Comparison of ENCODE assay signal across 8 mouse cellular contexts in the genomic region with DNA sequence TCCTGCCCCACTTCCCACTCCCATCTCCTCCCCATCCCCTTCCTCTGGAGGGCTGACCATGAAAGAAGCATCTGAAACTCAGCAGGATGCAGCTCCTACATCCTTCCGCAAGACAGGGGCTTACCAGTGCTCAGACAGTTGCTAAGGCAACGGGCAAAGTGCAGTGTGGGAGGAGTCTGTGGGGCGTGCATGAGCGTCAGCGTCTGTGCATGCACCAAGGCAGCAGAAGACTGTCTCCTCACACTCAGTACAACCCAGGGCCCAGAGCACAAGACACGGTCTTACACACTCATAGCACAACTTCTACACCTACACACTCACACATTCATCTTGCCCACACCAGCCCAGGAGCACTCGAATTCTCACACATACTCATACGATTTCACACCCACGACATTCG.
A peak's percentile ranks its signal among the peaks of the same experiment; 100 is the strongest.
DNase-seq lines count a peak whose midpoint lies in the region; ATAC-seq and TF ChIP-seq lines count a peak whose summit lies in the region.

No protein-coding gene starts in this region.

- no peak for DNase-seq in heart, postnatal 0 days (ENCODE audit: low spot score)
- peak; percentile 59 for DNase-seq in brain, embryonic 18.5 days (ENCODE audit: low read depth, low spot score)
- DNase-seq in hindbrain, embryonic 10.5 days (ENCODE audit: low spot score): peak; percentile 62
- DNase-seq in kidney, postnatal 4 days: peak; percentile 69 to 77
- DNase-seq in midbrain, postnatal 0 days (ENCODE audit: low spot score): peak; percentile 85
- DNase-seq in gastrocnemius, postnatal 14 days: no peak
- DNase-seq in ovary, postnatal 10 days (ENCODE audit: low spot score): no peak

- no peak for TF ChIP-seq EP300 in heart, postnatal 0 days (IDR thresholded peaks at IDR 0.05; ENCODE audit: low read depth)

- H3K4me1 ChIP-seq in heart, postnatal 0 days (ENCODE audit: control insufficient read depth, insufficient read depth): peaks cover 6% of the 10 kb centered on the region; the same call in 1 of the 2 replicates
- no peaks in the 10 kb centered on the region for H3K4me1 ChIP-seq in heart, embryonic 11.5 days (ENCODE audit: control insufficient read depth, insufficient read depth, low read length)
- H3K4me1 ChIP-seq in hindbrain, embryonic 10.5 days (replicated peaks): peaks cover 50% of the 10 kb centered on the region
- peaks cover 19% of the 10 kb centered on the region; the same call in 1 of the 2 replicates for H3K4me1 ChIP-seq in midbrain, postnatal 0 days (ENCODE audit: insufficient read depth, low read length)

- no peaks in the 10 kb centered on the region for H3K9me3 ChIP-seq in heart, postnatal 0 days (replicated peaks; ENCODE audit: control insufficient read depth, low read length)
- no peaks in the 10 kb centered on the region for H3K9me3 ChIP-seq in heart, embryonic 11.5 days (replicated peaks; ENCODE audit: control insufficient read depth, low read length)
- H3K9me3 ChIP-seq in hindbrain, embryonic 10.5 days: no peaks in the 10 kb centered on the region
- no peaks in the 10 kb centered on the region for H3K9me3 ChIP-seq in midbrain, postnatal 0 days (ENCODE audit: low read length)

- no peak overlapping the region for H3K27ac ChIP-seq in heart, postnatal 0 days (ENCODE audit: low read depth)
- no peak overlapping the region for H3K27ac ChIP-seq in heart, embryonic 11.5 days (ENCODE audit: low read depth, low read length)
- peak overlapping the region; percentile 66 for H3K27ac ChIP-seq in hindbrain, embryonic 10.5 days
- peak overlapping the region; percentile 59; the same call in 1 of the 2 replicates for H3K27ac ChIP-seq in midbrain, postnatal 0 days (ENCODE audit: low read depth, low read length)

- no peaks in the 10 kb centered on the region for H3K36me3 ChIP-seq in heart, postnatal 0 days (replicated peaks; ENCODE audit: control insufficient read depth, insufficient read depth, low read length)
- H3K36me3 ChIP-seq in heart, embryonic 11.5 days (ENCODE audit: control insufficient read depth, insufficient read depth, low read length): no peaks in the 10 kb centered on the region
- no peaks in the 10 kb centered on the region for H3K36me3 ChIP-seq in hindbrain, embryonic 10.5 days
- no peaks in the 10 kb centered on the region for H3K36me3 ChIP-seq in midbrain, postnatal 0 days (ENCODE audit: insufficient read depth, low read length)

- intact Hi-C loops in gastrocnemius, postnatal 14 days (cut with DNase I; ENCODE audit: low total_unique reads): no loop called here

- 31% methylated on average over 10 of the region's 10 CpGs for WGBS in heart, postnatal 0 days
- WGBS in heart, embryonic 11.5 days (ENCODE audit: insufficient replicate concordance): 35% methylated on average over 10 of the region's 10 CpGs
- WGBS in hindbrain, embryonic 10.5 days: 35% methylated on average over 10 of the region's 10 CpGs
- 27% methylated on average over 10 of the region's 10 CpGs for WGBS in midbrain, postnatal 0 days

- no peak for TF ChIP-seq CTCF in heart, postnatal 0 days (IDR thresholded peaks at IDR 0.05; ENCODE audit: low read depth)
- TF ChIP-seq CTCF in midbrain, postnatal 0 days (IDR thresholded peaks at IDR 0.05): no peak

- H3K9ac ChIP-seq in heart, postnatal 0 days (replicated peaks; ENCODE audit: low read depth, low read length): no peak overlapping the region
- no peak overlapping the region for H3K9ac ChIP-seq in heart, embryonic 11.5 days (ENCODE audit: low read depth, low read length)
- H3K9ac ChIP-seq in midbrain, postnatal 0 days (replicated peaks; ENCODE audit: low read length, poor library complexity, severe bottlenecking): no peak overlapping the region

- peaks cover 11% of the 10 kb centered on the region; the same call in 1 of the 2 replicates for H3K27me3 ChIP-seq in heart, postnatal 0 days (ENCODE audit: control insufficient read depth, insufficient read depth, low read length)
- H3K27me3 ChIP-seq in heart, embryonic 11.5 days (ENCODE audit: control insufficient read depth, insufficient read depth, low read length): peaks cover 17% of the 10 kb centered on the region
- peaks cover 30% of the 10 kb centered on the region for H3K27me3 ChIP-seq in hindbrain, embryonic 10.5 days (ENCODE audit: insufficient read depth, poor library complexity, severe bottlenecking)
- no peaks in the 10 kb centered on the region for H3K27me3 ChIP-seq in midbrain, postnatal 0 days (ENCODE audit: insufficient read depth, low read length)

- no peak overlapping the region for H3K4me2 ChIP-seq in heart, postnatal 0 days (ENCODE audit: low read depth, low read length)
- H3K4me2 ChIP-seq in heart, embryonic 11.5 days: no peak overlapping the region
- peak overlapping the region; percentile 21 for H3K4me2 ChIP-seq in midbrain, postnatal 0 days (ENCODE audit: low read depth, low read length, poor library complexity, severe bottlenecking)

- peak; percentile 60 for ATAC-seq in heart, postnatal 0 days (ENCODE audit: insufficient read depth, low read depth)
- no peak for ATAC-seq in heart, embryonic 11.5 days (replicated peaks; ENCODE audit: insufficient number of reproducible peaks, low FRiP score, low TSS enrichment)
- ATAC-seq in midbrain, postnatal 0 days (ENCODE audit: low FRiP score): peak; percentile 91

- H3K4me3 ChIP-seq in heart, postnatal 0 days (ENCODE audit: low read depth, low read length): no peak overlapping the region
- no peak overlapping the region for H3K4me3 ChIP-seq in heart, embryonic 11.5 days (ENCODE audit: low read depth, low read length)
- H3K4me3 ChIP-seq in hindbrain, embryonic 10.5 days: 0 out of 2 replicates have a peak overlapping the region, but pooled peaks have one; percentile 18
- H3K4me3 ChIP-seq in midbrain, postnatal 0 days (ENCODE audit: low read depth, low read length): no peak overlapping the region

Comparison
In these comparisons a context has a peak if more than half of its experiments do, and no peak if none do; other contexts are left out.
1. DNase-seq: peak in brain, embryonic 18.5 days (single experiment), hindbrain, embryonic 10.5 days (single experiment), kidney, postnatal 4 days (2 of 2) and midbrain, postnatal 0 days (single experiment); none in heart, postnatal 0 days (single experiment), gastrocnemius, postnatal 14 days (single experiment) and ovary, postnatal 10 days (single experiment).
2. H3K27ac ChIP-seq: peak in hindbrain, embryonic 10.5 days (single experiment) and midbrain, postnatal 0 days (single experiment); none in heart, postnatal 0 days (single experiment) and heart, embryonic 11.5 days (single experiment).